Mouse (Mus musculus) limb, embryonic 11.5 days (tissue): ENCODE measurements around the gene Cpxm2. TPM values are rescaled to one million over a fixed set of nuclear protein-coding genes. Genes with fewer than 3 reads are reported as not detected.

Experiments used
- ATAC-seq: fragments of 200-750 bp; cut with Nextera tagmentation; 2 replicates; pipeline ENCODE4 v1.8.0; 2017; ENCODE audit warnings: low read depth; ENCODE audit not compliant: insufficient number of reproducible peaks, low FRiP score, low TSS enrichment
- DNase-seq: peaks from one replicate; pipeline ENCODE4 v3.0.0-alpha.2; 2015; ENCODE audit warnings: low spot score
- H3K27ac ChIP-seq: fragments of 300-500 bp; sonication (generic); replicated peaks from 2 replicates; pipeline ENCODE4 v1.5.1; 2014; ENCODE audit warnings: low read depth, mild to moderate bottlenecking, low read length
- H3K27me3 ChIP-seq: fragments of 300-500 bp; sonication (generic); 2 replicates; pipeline ENCODE4 v1.6.1; 2014; ENCODE audit warnings: mild to moderate bottlenecking, low read length, mixed read lengths; ENCODE audit not compliant: control insufficient read depth, insufficient read depth
- H3K36me3 ChIP-seq: fragments of 300-500 bp; sonication (generic); 2 replicates; pipeline ENCODE4 v1.6.1; 2014; ENCODE audit warnings: mild to moderate bottlenecking, low read length, moderate library complexity, mixed read lengths; ENCODE audit not compliant: control insufficient read depth, insufficient read depth
- H3K4me1 ChIP-seq: fragments of 300-500 bp; sonication (generic); 2 replicates; pipeline ENCODE4 v1.6.1; 2014; ENCODE audit warnings: low read length, mixed read lengths; ENCODE audit not compliant: control insufficient read depth, insufficient read depth
- H3K4me2 ChIP-seq: fragments of 300-500 bp; sonication (generic); 2 replicates; pipeline ENCODE4 v1.6.1; 2014; ENCODE audit warnings: low read depth, mild to moderate bottlenecking, moderate library complexity; ENCODE audit not compliant: severe bottlenecking
- H3K4me3 ChIP-seq: fragments of 300-500 bp; sonication (generic); 2 replicates; pipeline ENCODE4 v1.5.1; 2014; ENCODE audit warnings: low read depth, low read length
- H3K9ac ChIP-seq: fragments of 300-500 bp; sonication (generic); 2 replicates; pipeline ENCODE4 v1.6.1; 2014; ENCODE audit warnings: mild to moderate bottlenecking, low read length
- H3K9me3 ChIP-seq: fragments of 300-500 bp; sonication (generic); 2 replicates; pipeline ENCODE4 v1.6.1; 2016; ENCODE audit warnings: low read length; ENCODE audit not compliant: control insufficient read depth
- WGBS: fragments of 180-500 bp; shearing (Covaris S2); extraction: QIAGEN DNeasy Blood & Tissue Kit; methylation state at CpG from one replicate; pipeline ENCODE4 v1.1.7; 2014; 5-methylcytosine and 5-hydroxymethylcytosine counted together
- polyA plus RNA-seq: library from polyadenylated mRNA; unstranded; fragments of >200 nt; fragmentation: Nextera tagmentation; extraction: Ambion mirVana; gene quantifications from 2 replicates; pipeline ENCODE4 v1.2.1, GENCODE M21; 2014

Cpxm2 gene
- polyA plus RNA-seq, 1 experiment from 2014 or later = 1.9 TPM

DNA sequence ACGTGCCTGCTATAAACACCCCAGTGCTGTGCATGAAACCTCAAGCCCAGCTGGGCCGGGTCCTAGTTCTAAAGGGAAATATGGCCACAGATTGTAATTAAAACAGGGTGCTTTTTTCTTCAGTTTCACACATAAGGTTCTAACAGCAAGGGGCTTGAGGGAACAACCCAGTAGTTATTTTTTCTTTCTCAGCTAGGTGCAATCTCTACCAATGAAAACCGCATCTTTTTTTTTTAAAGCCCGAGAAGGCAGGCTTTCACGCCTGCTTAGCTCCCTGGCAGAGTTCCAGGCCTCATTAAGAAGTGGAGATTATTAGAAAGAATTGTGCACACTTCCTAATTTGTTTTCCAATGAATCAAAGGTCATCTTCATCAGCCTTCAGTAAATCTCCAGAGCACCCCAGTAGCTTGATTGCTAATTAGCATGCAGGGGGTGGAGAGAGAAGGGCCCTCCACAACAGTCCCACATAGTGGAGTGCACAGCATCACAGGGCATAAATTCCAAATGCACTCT is 29.4 kb upstream of the Cpxm2 start:
- Histone ChIP-seq H3K4me3 (no peak overlapping the region), H3K9me3 (no peaks in the 10 kb centered on the region), H3K27me3 (no peaks in the 10 kb centered on the region), H3K4me1 (peaks cover 18% of the 10 kb centered on the region), H3K27ac (no peak overlapping the region), H3K4me2 (no peak overlapping the region), H3K9ac (no peak overlapping the region), H3K36me3 (no peaks in the 10 kb centered on the region)
- 42% methylated on average over 5 of the region's 5 CpGs for WGBS
- DNase-seq (no peak), ATAC-seq (no peak)

DNA sequence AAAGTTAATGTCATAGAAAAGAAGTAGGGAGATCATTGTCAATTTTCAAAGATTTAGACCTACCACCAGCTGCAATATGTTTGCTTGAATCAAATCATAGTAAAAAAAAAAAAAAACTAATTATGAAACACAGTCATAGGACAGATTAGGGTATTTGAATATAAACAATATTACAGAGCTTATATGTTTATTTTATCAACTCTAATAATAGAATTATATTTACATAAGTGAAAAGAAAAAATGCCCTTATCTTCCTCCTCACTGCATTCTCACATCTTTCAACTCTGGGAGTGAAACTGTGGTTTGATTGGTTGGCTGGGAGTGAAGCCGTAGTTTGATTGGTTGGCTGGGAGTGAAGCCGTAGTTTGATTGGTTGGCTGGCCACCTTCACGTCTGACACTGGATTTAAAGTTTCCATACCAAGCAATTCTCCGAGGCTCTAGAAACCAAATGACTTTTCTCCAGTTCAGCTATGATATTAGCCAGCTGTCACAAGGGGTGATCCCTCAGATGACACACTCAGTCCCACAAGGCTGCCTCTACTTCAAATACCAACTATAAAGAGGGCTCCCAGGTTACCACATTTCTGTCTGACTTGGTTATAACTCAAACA is 27.2 kb upstream of the Cpxm2 start:
- Histone ChIP-seq H3K27me3 (no peaks in the 10 kb centered on the region), H3K36me3 (no peaks in the 10 kb centered on the region), H3K9me3 (no peaks in the 10 kb centered on the region), H3K27ac (no peak overlapping the region), H3K4me1 (peaks cover 8% of the 10 kb centered on the region; the same call in 1 of the 2 replicates), H3K4me2 (no peak overlapping the region), H3K4me3 (no peak overlapping the region), H3K9ac (no peak overlapping the region)
- no peak for ATAC-seq
- 92% methylated on average over 4 of the region's 4 CpGs for WGBS
- no peak for DNase-seq

DNA sequence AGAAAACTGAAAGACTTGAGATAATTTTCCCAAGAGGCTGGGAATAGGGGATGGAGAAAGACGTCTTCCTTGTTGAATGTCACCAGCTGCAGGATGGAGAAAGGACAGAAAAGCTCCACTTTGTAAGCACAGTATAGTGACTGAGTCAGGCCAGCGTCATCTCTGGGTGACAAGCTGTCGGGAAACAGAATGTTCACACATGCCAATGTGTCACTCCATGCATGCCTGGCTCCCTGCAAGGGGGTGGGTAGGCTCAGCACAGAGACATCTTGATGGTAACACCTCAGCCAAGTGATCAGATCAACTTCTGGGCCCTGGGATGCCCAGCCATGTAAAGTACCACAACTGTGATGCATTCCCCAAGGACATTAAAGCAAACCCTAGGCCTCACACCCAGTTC is 26.5 kb upstream of the Cpxm2 start:
- Histone ChIP-seq H3K4me3 (no peak overlapping the region), H3K9me3 (no peaks in the 10 kb centered on the region), H3K27me3 (no peaks in the 10 kb centered on the region), H3K27ac (no peak overlapping the region), H3K36me3 (no peaks in the 10 kb centered on the region), H3K4me2 (no peak overlapping the region), H3K4me1 (0 out of 2 replicates have a peak, but pooled peaks cover 8% of the 10 kb centered on the region), H3K9ac (no peak overlapping the region)
- ATAC-seq (no peak), DNase-seq (no peak)
- 86% methylated on average over 3 of the region's 3 CpGs for WGBS

DNA sequence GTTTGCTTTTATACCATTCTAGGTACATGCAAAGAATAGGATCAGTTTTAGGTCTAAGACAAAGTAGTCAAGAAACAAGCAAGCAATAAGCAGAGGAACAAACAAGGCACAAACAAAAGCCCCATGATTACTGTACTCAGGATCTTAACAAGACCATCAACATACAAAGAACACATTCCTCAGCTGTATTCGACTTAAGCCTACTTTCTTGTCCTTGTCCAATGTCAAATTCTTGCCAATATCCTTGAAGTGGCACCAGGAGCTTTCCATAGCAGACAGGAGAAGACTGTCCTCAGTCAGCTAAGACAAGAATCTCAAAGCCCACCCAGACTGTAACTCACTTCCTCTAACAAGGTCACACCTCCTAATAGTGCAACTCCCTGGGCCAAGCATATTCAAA is 24.5 kb upstream of the Cpxm2 start:
- 63% methylated on average over 1 of the region's 1 CpGs for WGBS
- no peak overlapping the region for H3K4me2 ChIP-seq

DNA sequence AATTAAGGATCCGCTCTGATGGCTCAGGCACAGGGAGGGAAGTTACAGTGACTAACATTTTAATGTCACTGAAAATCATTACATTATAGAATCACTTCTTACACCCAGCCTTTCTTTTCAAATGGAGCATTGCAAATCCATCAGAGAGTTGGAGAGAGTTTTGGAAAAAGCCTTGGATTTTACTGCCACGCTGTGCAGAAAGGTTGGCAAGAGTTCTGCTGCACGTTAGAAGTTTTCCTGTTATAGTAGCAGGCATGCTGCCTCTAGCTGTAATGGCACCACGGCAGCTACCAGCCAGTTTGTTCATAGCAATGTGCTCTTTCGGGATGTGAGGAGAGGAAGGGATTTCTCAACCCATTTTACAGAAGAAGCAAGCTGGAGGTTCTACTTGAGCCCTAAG is 20.2 kb upstream of the Cpxm2 start:
- Histone ChIP-seq H3K9me3 (no peaks in the 10 kb centered on the region), H3K9ac (no peak overlapping the region), H3K4me3 (no peak overlapping the region), H3K4me1 (no peaks in the 10 kb centered on the region), H3K27me3 (no peaks in the 10 kb centered on the region), H3K27ac (no peak overlapping the region), H3K4me2 (no peak overlapping the region), H3K36me3 (no peaks in the 10 kb centered on the region)
- 87% methylated on average over 5 of the region's 5 CpGs for WGBS
- DNase-seq = no peak
- no peak for ATAC-seq

More for the DNA sequence above, 24.5 kb upstream of the Cpxm2 start:
- Histone ChIP-seq H3K27ac (no peak overlapping the region), H3K4me1 (0 out of 2 replicates have a peak, but pooled peaks cover 4% of the 10 kb centered on the region), H3K4me3 (no peak overlapping the region), H3K36me3 (no peaks in the 10 kb centered on the region), H3K9me3 (no peaks in the 10 kb centered on the region), H3K27me3 (no peaks in the 10 kb centered on the region), H3K9ac (no peak overlapping the region)
- no peak for DNase-seq
- no peak for ATAC-seq

DNA sequence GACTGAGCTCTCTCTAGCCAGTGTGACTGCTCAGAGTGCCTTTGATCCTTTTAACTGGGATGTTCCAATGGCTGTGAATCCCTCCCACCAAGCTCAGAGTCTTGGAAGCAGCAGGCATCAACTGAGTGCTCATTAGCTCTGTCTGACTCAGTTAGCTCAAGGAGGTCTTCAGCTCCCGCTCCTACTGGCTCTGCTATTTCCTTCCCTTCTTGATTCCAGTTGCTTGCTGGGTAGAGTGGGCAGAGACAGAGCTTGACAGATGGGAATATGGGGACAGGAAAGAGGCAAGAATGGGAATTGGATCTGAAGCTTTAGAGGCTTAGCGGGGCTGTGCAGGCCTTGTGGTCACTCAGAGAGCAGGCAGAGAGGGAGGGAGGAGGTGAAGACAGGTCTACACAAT is 19.8 kb upstream of the Cpxm2 start:
- ATAC-seq (no peak), DNase-seq (no peak)
- no peaks in the 10 kb centered on the region for H3K9me3 ChIP-seq
- no peaks in the 10 kb centered on the region for H3K4me1 ChIP-seq
- H3K9ac ChIP-seq = no peak overlapping the region
- 76% methylated on average over 2 of the region's 2 CpGs for WGBS
- no peaks in the 10 kb centered on the region for H3K36me3 ChIP-seq
- H3K4me2 ChIP-seq = no peak overlapping the region
- no peaks in the 10 kb centered on the region for H3K27me3 ChIP-seq
- no peak overlapping the region for H3K4me3 ChIP-seq
- H3K27ac ChIP-seq = no peak overlapping the region

DNA sequence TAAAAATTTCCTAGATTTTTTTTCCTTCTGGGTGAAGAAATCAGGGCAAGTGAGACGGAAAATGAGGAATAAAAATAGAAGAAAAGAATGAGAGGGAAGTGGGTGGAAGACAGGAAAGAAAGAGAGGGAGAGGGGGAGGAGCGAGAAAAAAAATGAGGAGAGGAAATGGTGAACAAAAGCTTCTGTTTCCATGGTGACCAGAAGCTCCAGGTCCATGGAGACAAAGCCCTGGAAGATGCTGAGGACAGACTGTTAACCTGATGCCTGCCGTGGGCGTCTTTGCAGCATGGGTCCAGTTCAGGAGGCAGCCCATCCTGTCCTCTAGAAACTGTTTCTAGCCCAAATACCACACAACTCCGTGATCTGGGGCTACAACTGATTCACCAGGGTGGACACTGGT is 17.7 kb upstream of the Cpxm2 start:
- Histone ChIP-seq H3K36me3 (no peaks in the 10 kb centered on the region), H3K27ac (no peak overlapping the region), H3K4me2 (no peak overlapping the region), H3K9ac (no peak overlapping the region), H3K4me3 (no peak overlapping the region), H3K4me1 (no peaks in the 10 kb centered on the region), H3K27me3 (no peaks in the 10 kb centered on the region), H3K9me3 (no peaks in the 10 kb centered on the region)
- WGBS = 88% methylated on average over 5 of the region's 5 CpGs
- ATAC-seq (no peak), DNase-seq (no peak)

DNA sequence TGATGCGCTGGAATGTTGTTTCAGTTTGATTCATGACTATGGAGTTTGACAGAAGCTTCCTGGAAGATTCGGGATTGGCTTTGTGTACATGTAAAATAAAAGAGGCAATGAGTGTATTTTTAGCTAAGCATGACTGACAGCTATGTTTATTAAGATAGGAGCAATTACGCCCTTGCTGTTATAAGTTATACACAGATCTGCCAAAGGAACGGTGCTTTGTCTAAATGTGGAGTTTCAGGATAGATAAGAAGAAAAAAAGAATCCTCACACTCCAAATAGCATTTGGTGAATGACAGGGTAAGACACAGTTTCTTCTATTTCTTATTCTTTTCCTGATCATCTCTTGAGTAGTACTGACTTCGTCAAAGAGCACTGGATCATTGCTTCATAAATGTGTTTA is 17.2 kb upstream of the Cpxm2 start:
- 89% methylated on average over 5 of the region's 5 CpGs for WGBS
- H3K36me3 ChIP-seq = no peaks in the 10 kb centered on the region
- no peak overlapping the region for H3K4me2 ChIP-seq
- no peaks in the 10 kb centered on the region for H3K27me3 ChIP-seq
- no peak overlapping the region for H3K9ac ChIP-seq
- no peaks in the 10 kb centered on the region for H3K9me3 ChIP-seq
- H3K27ac ChIP-seq = no peak overlapping the region
- DNase-seq (no peak), ATAC-seq (no peak)
- no peak overlapping the region for H3K4me3 ChIP-seq
- H3K4me1 ChIP-seq = no peaks in the 10 kb centered on the region
